ENCODE assay signal across 8 mouse cellular contexts in genomic region chr13:47122537-47123430, GRCm38 (mm10). TPM values are rescaled to one million over a fixed set of nuclear protein-coding genes. Genes with fewer than 3 reads are reported as not detected.
DNase-seq lines count a peak whose midpoint lies in the region; ATAC-seq and TF ChIP-seq lines count a peak whose summit lies in the region.

Gene Rnf144b (plus strand): TSS chr13:47122656.

- TF ChIP-seq EP300 in heart, adult 2 months (IDR thresholded peaks at IDR 0.05; ENCODE audit: insufficient read depth, low read depth, low read length) = no peak

- H3K9ac ChIP-seq in heart, adult 2 months (ENCODE audit: low read depth, low read length) = peak within 1 kb of the TSS; percentile 28
- H3K9ac ChIP-seq in kidney, postnatal 0 days (ENCODE audit: low read depth, low read length) = peak within 1 kb of the TSS; percentile 49
- H3K9ac ChIP-seq in liver, embryonic 13.5 days = peak within 1 kb of the TSS; percentile 61

- no peaks in the 10 kb centered on the region for H3K27me3 ChIP-seq in heart, adult 2 months (ENCODE audit: control insufficient read depth, insufficient read depth, low read length)
- no peaks in the 10 kb centered on the region for H3K27me3 ChIP-seq in kidney, postnatal 0 days (ENCODE audit: insufficient read depth, low read length)
- peaks cover 70% of the 10 kb centered on the region for H3K27me3 ChIP-seq in liver, embryonic 13.5 days
- no peaks in the 10 kb centered on the region for H3K27me3 ChIP-seq in thymus, adult 2 months (ENCODE audit: control insufficient read depth, insufficient read depth, low read length)

- 3% methylated on average over 55 of the region's 55 CpGs for whole genome bisulfite sequencing in heart, adult 2 months
- under 1% methylated on average over 55 of the region's 55 CpGs for WGBS in kidney, postnatal 0 days
- 2% methylated on average over 55 of the region's 55 CpGs for WGBS in liver, embryonic 13.5 days (ENCODE audit: insufficient replicate concordance)
- 6% methylated on average over 55 of the region's 55 CpGs for WGBS in thymus, adult 2 months

- no peaks in the 10 kb centered on the region for H3K4me1 ChIP-seq in heart, adult 2 months (ENCODE audit: control insufficient read depth, insufficient read depth, low read length)
- 0 out of 2 replicates have a peak, but pooled peaks cover 5% of the 10 kb centered on the region for H3K4me1 ChIP-seq in kidney, postnatal 0 days (replicated peaks; ENCODE audit: insufficient read depth, low read length)
- H3K4me1 ChIP-seq in liver, embryonic 13.5 days (replicated peaks) = peaks cover 18% of the 10 kb centered on the region
- peaks cover 5% of the 10 kb centered on the region for H3K4me1 ChIP-seq in thymus, adult 2 months (replicated peaks; ENCODE audit: control insufficient read depth, insufficient read depth, low read length)

- no peak for TF ChIP-seq CTCF in heart, adult 2 months (IDR thresholded peaks at IDR 0.05)
- TF ChIP-seq CTCF in kidney, postnatal 0 days (IDR thresholded peaks at IDR 0.05; ENCODE audit: low read depth) = no peak
- TF ChIP-seq CTCF in thymus, adult 2 months (IDR thresholded peaks at IDR 0.05; ENCODE audit: borderline replicate concordance, control insufficient read depth, extremely low read depth, insufficient read depth, low read length, poor library complexity) = no peak

- H3K27ac ChIP-seq in heart, adult 2 months = peak within 1 kb of the TSS; percentile 23; the same call in 1 of the 2 replicates
- no peak within 1 kb of the TSS for H3K27ac ChIP-seq in kidney, postnatal 0 days
- no peak within 1 kb of the TSS for H3K27ac ChIP-seq in liver, embryonic 13.5 days
- H3K27ac ChIP-seq in thymus, adult 2 months (ENCODE audit: control insufficient read depth, insufficient read depth, low read length) = no peak within 1 kb of the TSS

- H3K36me3 ChIP-seq in heart, adult 2 months (ENCODE audit: control insufficient read depth, insufficient read depth, low read length) = no peaks in the 10 kb centered on the region
- no peaks in the 10 kb centered on the region for H3K36me3 ChIP-seq in kidney, postnatal 0 days (ENCODE audit: insufficient read depth, low read length)
- no peaks in the 10 kb centered on the region for H3K36me3 ChIP-seq in liver, embryonic 13.5 days
- H3K36me3 ChIP-seq in thymus, adult 2 months (ENCODE audit: control insufficient read depth, insufficient read depth, low read length) = no peaks in the 10 kb centered on the region

- H3K9me3 ChIP-seq in kidney, postnatal 0 days (replicated peaks; ENCODE audit: low read length) = no peaks in the 10 kb centered on the region
- no peaks in the 10 kb centered on the region for H3K9me3 ChIP-seq in liver, embryonic 13.5 days (replicated peaks)

- TF ChIP-seq POLR2A in heart, adult 2 months (IDR thresholded peaks at IDR 0.05; ENCODE audit: insufficient read depth, low read depth, low read length) = no peak
- no peak for TF ChIP-seq POLR2A in thymus, adult 2 months (IDR thresholded peaks at IDR 0.05; ENCODE audit: control insufficient read depth, extremely low read depth, insufficient read depth, low read length, poor library complexity)

- peak within 1 kb of the TSS; percentile 63 for H3K4me3 ChIP-seq in heart, adult 2 months
- peak within 1 kb of the TSS; percentile 45 for H3K4me3 ChIP-seq in kidney, postnatal 0 days (replicated peaks; ENCODE audit: low read depth, low read length)
- H3K4me3 ChIP-seq in liver, embryonic 13.5 days (replicated peaks) = peak within 1 kb of the TSS; percentile 57
- peak within 1 kb of the TSS; percentile 43 for H3K4me3 ChIP-seq in thymus, adult 2 months (ENCODE audit: control insufficient read depth, insufficient read depth, low read length)

- intact Hi-C loops in heart, adult 2 months (cut with DNase I) = no loop called here

- DNase-seq in kidney, adult 18-20 months = peak; percentile 24
- no peak for DNase-seq in kidney, adult 8-10 months
- DNase-seq in embryo, embryonic 11 days = peak; percentile 76
- DNase-seq in heart, adult 2 months = peak; percentile 48 to 61
- peak; percentile 50 for DNase-seq in kidney, postnatal 0 days (ENCODE audit: low spot score)
- peak; percentile 44 for DNase-seq in liver, embryonic 13.5 days
- DNase-seq in naive thymus-derived CD4-positive, alpha-beta T cell, adult 2 months (ENCODE audit: low read depth) = peak; percentile 28
- peak; percentile 74 for DNase-seq in thymus, adult 2 months

- ATAC-seq in kidney, postnatal 0 days (replicated peaks; ENCODE audit: low FRiP score, low read depth) = no peak
- ATAC-seq in liver, embryonic 13.5 days (ENCODE audit: low read depth) = no peak

- no peaks in the 10 kb centered on the region for H3K79me2 ChIP-seq in heart, adult 2 months (replicated peaks; ENCODE audit: control insufficient read depth, insufficient read depth, low read length)

- H3K4me2 ChIP-seq in kidney, postnatal 0 days (ENCODE audit: low read length) = peak within 1 kb of the TSS; percentile 96
- peak within 1 kb of the TSS; percentile 67 for H3K4me2 ChIP-seq in liver, embryonic 13.5 days

RNA-seq across cellular contexts. Expression of gene Rnf144b, which starts in this region (rescaled TPM):
- total RNA-seq in heart, adult 2 months (2021) = 10 to 100 TPM; 18.1 to 31.0 TPM
- polyA plus RNA-seq in heart, adult 2 months (2012; rRNA removed) = 8.0 and 12.2 TPM in 2 replicates
- polyA plus RNA-seq in kidney, postnatal 0 days (2015; fragmentation: Nextera tagmentation; extraction: Ambion mirVana) = 1.1 and 1.6 TPM in 2 replicates
- 0.93 and 0.98 TPM in 2 replicates for polyA plus RNA-seq in liver, embryonic 13.5 days (2015; fragmentation: Nextera tagmentation; extraction: Ambion mirVana)
- polyA plus RNA-seq in thymus, adult 2 months (2012; rRNA removed) = 5.1 and 5.4 TPM in 2 replicates

Comparison
In these comparisons a context has a peak if more than half of its experiments do, and no peak if none do; other contexts are left out.
1. DNase-seq: peak in kidney, adult 18-20 months (single experiment), embryo, embryonic 11 days (single experiment), heart, adult 2 months (2 of 2), kidney, postnatal 0 days (single experiment), naive thymus-derived CD4-positive, alpha-beta T cell, adult 2 months (single experiment) and thymus, adult 2 months (single experiment); none in kidney, adult 8-10 months (0 of 2).
2. Peak in DNase-seq, H3K4me3 ChIP-seq, H3K9ac ChIP-seq and H3K4me2 ChIP-seq in liver, embryonic 13.5 days; RNA of the gene not detected or under 1 TPM.
3. Peak in every context shown above with its lines, with median percentiles within 50 percentile points of each other: H3K4me3 ChIP-seq and H3K9ac ChIP-seq.